Comparison of ENCODE assay signal across 6 mouse cellular contexts in the genomic region with DNA sequence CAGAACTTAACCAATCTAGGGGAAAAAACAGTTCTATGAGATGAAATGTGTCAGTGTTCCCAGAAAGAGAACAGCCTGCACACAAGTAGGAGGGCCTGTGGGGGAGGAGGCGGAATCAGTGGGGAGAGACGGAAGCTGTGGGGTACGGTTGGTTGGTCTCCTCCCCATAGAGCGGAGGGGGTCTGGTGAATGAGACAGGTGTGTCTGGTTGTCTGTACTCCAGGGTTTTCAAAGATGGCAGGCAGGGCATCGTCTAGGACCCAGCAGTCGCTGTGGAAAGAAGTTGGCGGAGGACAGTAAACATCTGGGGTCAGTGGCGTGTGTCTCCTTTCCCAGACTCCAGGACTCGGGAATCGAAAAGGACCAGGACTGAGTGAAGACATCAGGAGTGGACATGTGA. TPM values are rescaled to one million over a fixed set of nuclear protein-coding genes. Genes with fewer than 3 reads are reported as not detected.
A peak's percentile ranks its signal among the peaks of the same experiment; 100 is the strongest.
DNase-seq lines count a peak whose midpoint lies in the region; ATAC-seq and TF ChIP-seq lines count a peak whose summit lies in the region.
"Not testable (repeated sequence)": the region's sequence is repeated elsewhere in the genome, so short reads cannot be mapped to it uniquely, and the experiment has no call there.

No protein-coding gene starts in this region.

- H3K9me3 ChIP-seq in embryonic facial prominence, embryonic 10.5 days; kidney, embryonic 14.5 days (ENCODE audit: control insufficient read depth, low read length); kidney, embryonic 16.5 days (ENCODE audit: low read length); midbrain, embryonic 10.5 days (replicated peaks); stomach, postnatal 0 days (ENCODE audit: control insufficient read depth, low read length): not testable (repeated sequence)

- peak; percentile 3 for DNase-seq in embryonic facial prominence, embryonic 10.5 days (ENCODE audit: low spot score)
- DNase-seq in kidney, postnatal 4 days = peak; percentile 5 to 17
- peak; percentile 5 for DNase-seq in midbrain, embryonic 10.5 days (ENCODE audit: low spot score)
- peak; percentile 9 for DNase-seq in stomach, postnatal 0 days (ENCODE audit: low spot score)

- not testable (repeated sequence) for H3K9ac ChIP-seq in kidney, embryonic 14.5 days (ENCODE audit: low read depth, low read length); kidney, embryonic 16.5 days (replicated peaks; ENCODE audit: low read length); stomach, postnatal 0 days (ENCODE audit: low read length)

- not testable (repeated sequence) for H3K27ac ChIP-seq in embryonic facial prominence, embryonic 10.5 days (replicated peaks); kidney, embryonic 14.5 days (ENCODE audit: low read depth, low read length); kidney, embryonic 16.5 days (ENCODE audit: low read length); midbrain, embryonic 10.5 days (replicated peaks); stomach, postnatal 0 days (replicated peaks)

- not testable (repeated sequence) for TF ChIP-seq EP300 in stomach, postnatal 0 days (optimal IDR thresholded peaks at IDR 0.05)

- not testable (repeated sequence) for H3K4me2 ChIP-seq in kidney, embryonic 14.5 days (replicated peaks; ENCODE audit: low read depth, low read length); kidney, embryonic 16.5 days (replicated peaks; ENCODE audit: low read depth, low read length); stomach, postnatal 0 days (replicated peaks; ENCODE audit: low read depth)

- not testable (repeated sequence) for TF ChIP-seq CTCF in stomach, postnatal 0 days (IDR thresholded peaks at IDR 0.05; ENCODE audit: low read depth)

- 90% methylated on average over 10 of the region's 10 CpGs for WGBS in embryonic facial prominence, embryonic 10.5 days
- 34% methylated on average over 10 of the region's 10 CpGs for WGBS in kidney, embryonic 14.5 days
- 39% methylated on average over 10 of the region's 10 CpGs for WGBS in kidney, embryonic 16.5 days
- 87% methylated on average over 10 of the region's 10 CpGs for WGBS in midbrain, embryonic 10.5 days
- 73% methylated on average over 10 of the region's 10 CpGs for WGBS in stomach, postnatal 0 days

- not testable (repeated sequence) for H3K4me3 ChIP-seq in embryonic facial prominence, embryonic 10.5 days; kidney, embryonic 14.5 days (ENCODE audit: low read length); kidney, embryonic 16.5 days (ENCODE audit: low read length); midbrain, embryonic 10.5 days; stomach, postnatal 0 days (ENCODE audit: low read depth, low read length)

- H3K4me1 ChIP-seq in embryonic facial prominence, embryonic 10.5 days; kidney, embryonic 14.5 days (ENCODE audit: control insufficient read depth, insufficient read depth, low read length); kidney, embryonic 16.5 days (ENCODE audit: insufficient read depth, low read length); midbrain, embryonic 10.5 days; stomach, postnatal 0 days (replicated peaks; ENCODE audit: control insufficient read depth, insufficient read depth): not testable (repeated sequence)

- H3K27me3 ChIP-seq in embryonic facial prominence, embryonic 10.5 days (replicated peaks; ENCODE audit: low read depth, poor library complexity, severe bottlenecking); kidney, embryonic 14.5 days (ENCODE audit: control insufficient read depth, insufficient read depth, low read length); kidney, embryonic 16.5 days (ENCODE audit: insufficient read depth, low read length); midbrain, embryonic 10.5 days (ENCODE audit: low read depth, poor library complexity, severe bottlenecking); stomach, postnatal 0 days (ENCODE audit: control insufficient read depth, insufficient read depth, low read length): not testable (repeated sequence)

- not testable (repeated sequence) for H3K36me3 ChIP-seq in embryonic facial prominence, embryonic 10.5 days (replicated peaks); kidney, embryonic 14.5 days (ENCODE audit: control insufficient read depth, insufficient read depth, low read length); kidney, embryonic 16.5 days (ENCODE audit: insufficient read depth, low read length); midbrain, embryonic 10.5 days; stomach, postnatal 0 days (ENCODE audit: control insufficient read depth, insufficient read depth, low read length)

- ATAC-seq in kidney, embryonic 14.5 days (ENCODE audit: low FRiP score, low TSS enrichment) = peak; percentile 65
- peak; percentile 79 for ATAC-seq in kidney, embryonic 16.5 days (ENCODE audit: low FRiP score, low TSS enrichment)
- not testable (repeated sequence) for ATAC-seq in stomach, postnatal 0 days (ENCODE audit: low FRiP score, low TSS enrichment)

RNA-seq across cellular contexts. Expression of gene Rsph3a, which starts 57.8 kb away (rescaled TPM):
- polyA plus RNA-seq in embryonic facial prominence, embryonic 10.5 days (2016; fragmentation: Nextera tagmentation; extraction: Ambion mirVana) = 53.6 and 54.1 TPM in 2 replicates
- polyA plus RNA-seq in kidney, embryonic 14.5 days (2014; fragmentation: Nextera tagmentation; extraction: Ambion mirVana) = 50.9 and 67.2 TPM in 2 replicates
- polyA plus RNA-seq in kidney, embryonic 16.5 days (2015; fragmentation: Nextera tagmentation; extraction: Ambion mirVana) = 60.3 and 65.3 TPM in 2 replicates
- 60.5 and 71.0 TPM in 2 replicates for polyA plus RNA-seq in midbrain, embryonic 10.5 days (2016; fragmentation: Nextera tagmentation; extraction: Ambion mirVana)
- polyA plus RNA-seq in stomach, postnatal 0 days (2015; fragmentation: Nextera tagmentation; extraction: Ambion mirVana) = 32.6 and 38.5 TPM in 2 replicates
